Mouse (Mus musculus) bone marrow, adult 2 months (tissue): ENCODE results near the gene Ctsl. TPM values are rescaled to one million over a fixed set of nuclear protein-coding genes. Genes with fewer than 3 reads are reported as not detected.
A peak's percentile ranks its signal among the peaks of the same experiment; 100 is the strongest.

Source experiments
- H3K27ac ChIP-seq: fragments of 200-500 bp; 2 replicates; pipeline ENCODE4 v1.5.1; 2012; ENCODE audit warnings: low read depth, mild to moderate bottlenecking, control low read depth, inconsistent platforms, low read length; ENCODE audit not compliant: control insufficient read depth, poor library complexity, insufficient read depth
- H3K4me1 ChIP-seq: fragments of 200-500 bp; 2 replicates; pipeline ENCODE4 v1.6.1; 2011; ENCODE audit warnings: low read length; ENCODE audit not compliant: control insufficient read depth, insufficient read depth
- H3K4me3 ChIP-seq: fragments of 200-500 bp; replicated peaks from 2 replicates; pipeline ENCODE3; 2011; ENCODE audit warnings: mild to moderate bottlenecking, low read depth, low read length, control low read depth; ENCODE audit not compliant: control insufficient read depth
- CTCF ChIP-seq: fragments of 200-500 bp; IDR thresholded peaks from 2 replicates; pipeline ENCODE4 v1.5.1; 2011; ENCODE audit warnings: low read length, control low read depth; ENCODE audit not compliant: control insufficient read depth, insufficient read depth
- POLR2A ChIP-seq: fragments of 200-500 bp; IDR thresholded peaks from 2 replicates; pipeline ENCODE4 v1.6.1; 2011; ENCODE audit warnings: low read depth, mild to moderate bottlenecking, control low read depth, low read length, borderline replicate concordance; ENCODE audit not compliant: control insufficient read depth
- WGBS: fragments of 180-500 bp; shearing (Covaris S2); methylation state at CpG from one replicate; pipeline ENCODE4 v1.1.7; 2018; 5-methylcytosine and 5-hydroxymethylcytosine counted together
- polyA plus RNA-seq: library from polyadenylated mRNA; stranded (reverse); fragments of >200 nt; gene quantifications from 2 replicates; pipeline ENCODE4 v1.2.4, GENCODE M21; 2011; ENCODE audit warnings: low replicate concordance; ENCODE audit not compliant: missing spikeins, insufficient read depth, insufficient read length

The Ctsl gene
- polyA plus RNA-seq, 1 experiment, result 98.7 TPM

GRCm38 (mm10) chr13:64344082-64344501, 26.6 kb downstream of the Ctsl start:
- 9% methylated on average over 9 of the region's 9 CpGs for WGBS
- H3K4me1 ChIP-seq, result no peaks in the 10 kb centered on the region; the same call in 1 of the 2 replicates
- H3K27ac ChIP-seq, result no peak overlapping the region
- H3K4me3 ChIP-seq, result peak overlapping the region; percentile 62
- TF ChIP-seq CTCF (no peak), POLR2A (no peak)

GRCm38 (mm10) chr13:64343598-64343997, 27.1 kb downstream of the Ctsl start:
- no peak for TF ChIP-seq CTCF
- TF ChIP-seq POLR2A, result no peak
- Histone ChIP-seq H3K27ac (no peak overlapping the region), H3K4me1 (no peaks in the 10 kb centered on the region; the same call in 1 of the 2 replicates), H3K4me3 (no peak overlapping the region)
- 31% methylated on average over 10 of the region's 10 CpGs for WGBS

- Histone ChIP-seq H3K27ac (no peak overlapping the region), H3K4me1 (no peaks in the 10 kb centered on the region), H3K4me3 (no peak overlapping the region)
- TF ChIP-seq CTCF (no peak), POLR2A (no peak)
- 58% methylated on average over 4 of the region's 4 CpGs for WGBS
Measured at GRCm38 (mm10) chr13:64335546-64336132, 35.1 kb downstream of the Ctsl start.

- Histone ChIP-seq H3K4me3 (no peak overlapping the region), H3K27ac (no peak overlapping the region), H3K4me1 (no peaks in the 10 kb centered on the region)
- TF ChIP-seq CTCF (no peak), POLR2A (no peak)
- WGBS, result 76% methylated on average over 3 of the region's 3 CpGs
Measured at GRCm38 (mm10) chr13:64333102-64333501, 37.6 kb downstream of the Ctsl start.

- 66% methylated on average over 6 of the region's 6 CpGs for WGBS
- TF ChIP-seq POLR2A (no peak), CTCF (no peak)
- Histone ChIP-seq H3K4me1 (no peaks in the 10 kb centered on the region), H3K4me3 (no peak overlapping the region), H3K27ac (no peak overlapping the region)
Measured at GRCm38 (mm10) chr13:64332321-64332720, 38.4 kb downstream of the Ctsl start.

GRCm38 (mm10) chr13:64322561-64323281, 48.0 kb downstream of the Ctsl start:
- TF ChIP-seq POLR2A, result no peak
- TF ChIP-seq CTCF, result no peak
- WGBS, result 56% methylated on average over 8 of the region's 8 CpGs
- H3K27ac ChIP-seq, result no peak overlapping the region

GRCm38 (mm10) chr13:64320334-64320733, 50.4 kb downstream of the Ctsl start:
- H3K4me1 ChIP-seq, result peaks cover 2% of the 10 kb centered on the region
- H3K27ac ChIP-seq, result no peak overlapping the region
- no peak overlapping the region for H3K4me3 ChIP-seq
- 61% methylated on average over 8 of the region's 8 CpGs for WGBS
- TF ChIP-seq CTCF, result no peak
- TF ChIP-seq POLR2A, result no peak

More at GRCm38 (mm10) chr13:64322561-64323281, 48.0 kb downstream of the Ctsl start:
- no peaks in the 10 kb centered on the region for H3K4me1 ChIP-seq
- no peak overlapping the region for H3K4me3 ChIP-seq

GRCm38 (mm10) chr13:64319782-64320181, 50.9 kb downstream of the Ctsl start:
- no peak for TF ChIP-seq POLR2A
- peaks cover 2% of the 10 kb centered on the region for H3K4me1 ChIP-seq
- no peak overlapping the region for H3K27ac ChIP-seq
- no peak overlapping the region for H3K4me3 ChIP-seq
